Mouse (Mus musculus) lung, adult 2 months (tissue): Measurements from ENCODE around the gene Mpg.

ENCODE experiments used
- CTCF ChIP-seq: fragments of 200-500 bp; IDR thresholded peaks from 2 replicates; pipeline ENCODE4 v1.5.1; 2011; ENCODE audit warnings: mild to moderate bottlenecking, low read length, control low read depth; ENCODE audit not compliant: insufficient read depth
- POLR2A ChIP-seq: fragments of 200-500 bp; IDR thresholded peaks from 2 replicates; pipeline ENCODE4 v1.6.1; 2011; ENCODE audit warnings: low read depth, mild to moderate bottlenecking, control low read depth, low read length, borderline replicate concordance; ENCODE audit errors: extremely low read depth

DNA sequence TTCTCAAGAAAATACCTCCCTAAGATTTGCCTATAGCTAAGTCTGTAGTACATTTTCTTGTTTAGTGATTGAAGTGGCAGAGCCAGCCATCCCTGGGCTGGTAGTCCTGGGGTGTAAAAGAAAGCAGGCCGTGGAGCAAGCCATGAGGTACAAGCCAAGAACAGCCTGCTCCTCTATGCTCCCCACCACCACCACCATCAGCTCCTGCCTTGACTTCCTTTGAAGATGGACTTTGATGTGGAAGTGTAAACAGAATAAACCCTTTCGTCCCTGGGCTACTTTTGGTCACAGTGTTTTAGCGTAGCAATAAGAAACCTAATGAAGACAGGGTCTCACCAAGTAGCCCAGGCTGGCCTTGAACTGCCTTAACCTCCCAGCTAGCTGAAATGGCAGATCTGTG is 28.5 kb upstream of the Mpg start:
- TF ChIP-seq POLR2A: no peak
- TF ChIP-seq CTCF: no peak
